Mouse (Mus musculus): ENCODE results near the gene Gm28053. TPM values are rescaled to one million over a fixed set of nuclear protein-coding genes. Genes with fewer than 3 reads are reported as not detected.

The Gm28053 gene
- polyA plus RNA-seq, 1 experiment from 2014 or later, result 0.94 TPM

DNA sequence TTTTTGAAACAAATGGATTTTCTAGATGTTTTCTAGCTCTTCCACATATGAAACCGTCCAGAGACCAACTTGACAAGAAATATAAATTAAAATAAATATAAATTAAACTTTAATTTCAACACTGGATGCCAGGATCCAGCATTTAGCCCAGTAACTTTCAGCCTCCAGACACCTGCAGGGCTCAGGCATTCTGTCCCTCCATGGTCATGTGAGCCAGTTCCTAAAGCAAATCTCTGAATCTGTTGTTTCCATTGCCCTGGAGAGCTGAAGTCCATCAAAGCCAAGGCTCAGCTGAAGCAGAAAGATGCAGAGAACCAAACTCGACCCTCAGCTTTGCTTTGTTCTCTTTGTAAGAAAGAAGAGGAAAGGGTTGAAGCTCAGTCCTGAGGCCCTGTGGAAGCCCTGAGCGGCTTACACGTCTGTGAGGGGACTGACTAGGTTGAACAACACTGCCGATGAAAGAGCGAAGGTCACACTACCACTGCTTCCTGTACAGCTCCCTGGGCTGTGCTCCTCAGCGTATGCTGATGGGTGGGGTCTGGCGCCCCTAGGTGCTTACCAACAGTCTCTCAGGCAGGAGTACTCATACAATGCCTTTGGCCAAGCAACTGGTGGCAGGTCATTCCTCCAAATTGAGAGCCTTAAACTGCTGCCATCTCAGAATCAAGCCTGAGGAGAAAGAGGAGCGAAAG lies 49.9 kb downstream of the Gm28053 start:
- 73% methylated on average over 9 of the region's 9 CpGs for WGBS
- no peak overlapping the region for H3K4me3 ChIP-seq (ENCODE audit: low read depth, low read length)
- H3K27ac ChIP-seq (ENCODE audit: low read depth, low read length), result no peak overlapping the region
- no peaks in the 10 kb centered on the region for H3K27me3 ChIP-seq (ENCODE audit: control insufficient read depth, insufficient read depth, low read length)
- ATAC-seq (replicated peaks; ENCODE audit: low FRiP score) (no peak), DNase-seq (ENCODE audit: low spot score) (no peak)
- no peak overlapping the region for H3K4me2 ChIP-seq (ENCODE audit: low read depth, low read length, severe bottlenecking)
- H3K4me1 ChIP-seq (replicated peaks; ENCODE audit: control insufficient read depth, insufficient read depth, low read length), result no peaks in the 10 kb centered on the region
- no peaks in the 10 kb centered on the region for H3K36me3 ChIP-seq (ENCODE audit: control insufficient read depth, insufficient read depth, low read length)
- H3K9ac ChIP-seq (ENCODE audit: low read length), result no peak overlapping the region
- H3K9me3 ChIP-seq (ENCODE audit: control insufficient read depth, low read length), result no peaks in the 10 kb centered on the region

DNA sequence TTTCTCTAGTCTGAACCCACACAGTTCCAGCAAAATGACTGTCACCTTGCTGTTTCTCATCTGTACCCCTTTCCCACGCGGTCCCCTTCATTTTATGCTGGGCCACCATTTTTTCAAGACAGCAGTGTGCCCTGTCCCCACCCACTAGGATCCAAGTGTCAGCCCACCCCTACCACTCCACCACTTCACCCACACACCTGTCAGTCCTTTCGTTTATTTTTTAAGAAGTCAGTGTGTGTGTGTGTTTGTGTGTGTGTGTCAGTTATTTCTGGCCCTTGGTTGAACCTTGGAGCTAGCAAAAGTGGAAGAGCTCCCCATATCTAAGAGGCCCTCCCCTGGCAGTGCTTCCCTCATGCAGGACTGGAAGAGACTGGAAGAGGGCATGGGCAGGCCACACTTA lies 50.5 kb downstream of the Gm28053 start:
- no peaks in the 10 kb centered on the region for H3K9me3 ChIP-seq (ENCODE audit: control insufficient read depth, low read length)
- H3K9ac ChIP-seq (ENCODE audit: low read length), result no peak overlapping the region
- WGBS, result 91% methylated on average over 3 of the region's 3 CpGs
- H3K27me3 ChIP-seq (ENCODE audit: control insufficient read depth, insufficient read depth, low read length), result no peaks in the 10 kb centered on the region
- H3K4me1 ChIP-seq (replicated peaks; ENCODE audit: control insufficient read depth, insufficient read depth, low read length), result no peaks in the 10 kb centered on the region
- ATAC-seq (replicated peaks; ENCODE audit: low FRiP score) (no peak), DNase-seq (ENCODE audit: low spot score) (no peak)
- H3K27ac ChIP-seq (ENCODE audit: low read depth, low read length), result no peak overlapping the region
- no peak overlapping the region for H3K4me3 ChIP-seq (ENCODE audit: low read depth, low read length)
- H3K36me3 ChIP-seq (ENCODE audit: control insufficient read depth, insufficient read depth, low read length), result no peaks in the 10 kb centered on the region
- no peak overlapping the region for H3K4me2 ChIP-seq (ENCODE audit: low read depth, low read length, severe bottlenecking)

DNA sequence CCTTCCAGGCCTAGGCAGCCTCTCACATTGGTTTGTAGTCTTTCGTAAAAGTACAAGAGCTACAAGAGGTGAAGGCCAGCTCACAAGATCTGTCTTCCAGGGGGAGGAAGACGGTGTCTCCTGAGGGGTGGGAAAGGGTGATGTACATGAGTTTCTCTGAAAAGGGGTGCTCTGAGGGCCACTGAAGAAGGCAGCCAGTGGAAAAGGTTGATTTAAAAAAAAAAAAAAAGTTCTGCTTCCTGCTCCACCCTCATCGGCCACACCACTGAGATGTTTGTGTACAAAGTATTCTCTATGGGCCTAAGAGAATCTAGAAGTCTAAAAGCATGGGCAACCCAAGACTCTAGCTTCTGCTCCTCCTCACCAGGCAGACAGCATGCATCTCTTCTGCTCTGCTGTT lies 52.3 kb downstream of the Gm28053 start, which contains the start of gene Gimap3:
Gene Gimap3 (minus strand): TSS at position 156 of the 400 bp plus-strand sequence.
- no peak within 1 kb of the TSS for H3K9ac ChIP-seq (ENCODE audit: low read length)
- H3K36me3 ChIP-seq (ENCODE audit: control insufficient read depth, insufficient read depth, low read length), result no peaks in the 10 kb centered on the region
- no peak within 1 kb of the TSS for H3K27ac ChIP-seq (ENCODE audit: low read depth, low read length)
- no peak for DNase-seq (ENCODE audit: low spot score)
- no peak for ATAC-seq (replicated peaks; ENCODE audit: low FRiP score)
- no peaks in the 10 kb centered on the region for H3K27me3 ChIP-seq (ENCODE audit: control insufficient read depth, insufficient read depth, low read length)
- 88% methylated on average over 3 of the region's 3 CpGs for WGBS
- H3K9me3 ChIP-seq (ENCODE audit: control insufficient read depth, low read length), result no peaks in the 10 kb centered on the region
- H3K4me2 ChIP-seq (ENCODE audit: low read depth, low read length, severe bottlenecking), result no peak within 1 kb of the TSS
- H3K4me1 ChIP-seq (replicated peaks; ENCODE audit: control insufficient read depth, insufficient read depth, low read length), result no peaks in the 10 kb centered on the region
- no peak within 1 kb of the TSS for H3K4me3 ChIP-seq (ENCODE audit: low read depth, low read length)

DNA sequence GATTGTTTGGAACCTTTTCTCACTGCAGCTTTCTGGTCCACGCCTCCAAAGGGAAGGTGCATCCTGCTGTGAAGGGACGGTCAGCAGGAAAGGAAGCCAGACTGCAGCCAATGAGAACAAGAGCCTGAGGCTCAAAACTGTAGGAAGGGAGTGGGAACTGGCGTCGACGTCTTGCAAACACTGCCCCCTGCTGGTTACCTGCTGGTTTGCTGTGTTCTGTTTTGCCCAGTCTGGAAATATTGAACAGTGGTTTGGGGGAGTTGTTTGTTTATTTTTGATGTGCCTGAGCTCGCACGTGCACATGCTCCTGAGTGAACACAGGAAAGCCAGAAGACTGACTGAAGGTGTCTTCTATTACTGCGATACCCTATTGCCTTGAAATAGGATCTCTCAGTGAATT lies 53.6 kb downstream of the Gm28053 start:
- Histone ChIP-seq H3K27ac (ENCODE audit: low read depth, low read length) (no peak overlapping the region), H3K4me1 (replicated peaks; ENCODE audit: control insufficient read depth, insufficient read depth, low read length) (no peaks in the 10 kb centered on the region), H3K27me3 (ENCODE audit: control insufficient read depth, insufficient read depth, low read length) (no peaks in the 10 kb centered on the region), H3K4me2 (ENCODE audit: low read depth, low read length, severe bottlenecking) (no peak overlapping the region), H3K36me3 (ENCODE audit: control insufficient read depth, insufficient read depth, low read length) (no peaks in the 10 kb centered on the region), H3K4me3 (ENCODE audit: low read depth, low read length) (no peak overlapping the region), H3K9ac (ENCODE audit: low read length) (no peak overlapping the region), H3K9me3 (ENCODE audit: control insufficient read depth, low read length) (no peaks in the 10 kb centered on the region)
- DNase-seq (ENCODE audit: low spot score), result peak; percentile 86
- 12% methylated on average over 8 of the region's 8 CpGs for WGBS
- 0 out of 2 replicates have a peak, but pooled peaks have one; percentile 39 for ATAC-seq (replicated peaks; ENCODE audit: low FRiP score)

DNA sequence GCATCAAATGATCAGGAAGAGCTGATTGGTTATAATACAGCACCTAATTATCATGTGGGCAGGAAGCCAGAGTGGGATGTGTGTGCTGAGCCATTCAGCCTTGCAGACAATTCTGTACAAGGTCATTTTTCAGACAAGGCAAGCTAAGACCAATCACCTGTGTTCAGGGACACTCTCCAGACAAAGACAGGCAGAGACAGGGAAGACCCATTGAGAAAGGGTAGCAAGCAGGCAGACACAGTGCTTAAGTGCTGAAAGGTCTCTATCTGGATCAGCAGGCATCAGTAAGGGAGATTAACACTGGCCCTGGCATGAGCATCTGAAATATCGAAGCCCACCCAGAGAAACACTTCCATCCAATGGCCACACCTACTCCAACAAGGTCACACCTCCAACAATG lies 66.0 kb downstream of the Gm28053 start:
- H3K4me1 ChIP-seq (replicated peaks; ENCODE audit: control insufficient read depth, insufficient read depth, low read length), result no peaks in the 10 kb centered on the region
- ATAC-seq (replicated peaks; ENCODE audit: low FRiP score), result no peak
- 89% methylated on average over 1 of the region's 1 CpGs for WGBS

DNA sequence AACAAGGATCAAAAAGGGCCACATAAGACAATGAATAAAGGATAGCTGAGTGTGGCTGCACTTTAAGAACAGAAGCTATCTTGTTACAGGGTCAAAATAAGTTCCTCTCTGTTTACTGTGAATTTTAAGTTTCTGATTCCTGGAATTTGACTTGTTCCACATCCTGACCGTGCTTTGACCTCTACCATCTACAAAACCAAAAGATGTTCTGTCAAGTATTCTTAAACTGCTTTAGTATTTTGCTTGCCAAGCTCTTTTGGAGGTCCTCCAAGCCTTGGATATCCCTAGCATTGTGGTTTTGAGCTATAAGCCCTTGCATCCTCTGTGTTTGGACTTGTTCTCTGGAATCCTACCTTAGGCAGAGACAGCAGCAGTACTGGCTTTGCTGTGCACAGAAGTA lies 66.8 kb downstream of the Gm28053 start:
- no peak overlapping the region for H3K9ac ChIP-seq (ENCODE audit: low read length)
- no peak overlapping the region for H3K4me2 ChIP-seq (ENCODE audit: low read depth, low read length, severe bottlenecking)
- H3K9me3 ChIP-seq (ENCODE audit: control insufficient read depth, low read length), result no peaks in the 10 kb centered on the region
- WGBS, result 78% methylated on average over 1 of the region's 1 CpGs
- no peaks in the 10 kb centered on the region for H3K36me3 ChIP-seq (ENCODE audit: control insufficient read depth, insufficient read depth, low read length)
- no peaks in the 10 kb centered on the region for H3K27me3 ChIP-seq (ENCODE audit: control insufficient read depth, insufficient read depth, low read length)
- ATAC-seq (replicated peaks; ENCODE audit: low FRiP score), result no peak
- H3K4me3 ChIP-seq (ENCODE audit: low read depth, low read length), result no peak overlapping the region
- DNase-seq (ENCODE audit: low spot score), result no peak
- H3K4me1 ChIP-seq (replicated peaks; ENCODE audit: control insufficient read depth, insufficient read depth, low read length), result no peaks in the 10 kb centered on the region
- H3K27ac ChIP-seq (ENCODE audit: low read depth, low read length), result no peak overlapping the region

More for the DNA sequence above, 66.0 kb downstream of the Gm28053 start:
- H3K9ac ChIP-seq (ENCODE audit: low read length), result no peak overlapping the region
- no peak overlapping the region for H3K4me2 ChIP-seq (ENCODE audit: low read depth, low read length, severe bottlenecking)
- H3K27me3 ChIP-seq (ENCODE audit: control insufficient read depth, insufficient read depth, low read length), result no peaks in the 10 kb centered on the region
- H3K27ac ChIP-seq (ENCODE audit: low read depth, low read length), result no peak overlapping the region
- no peak overlapping the region for H3K4me3 ChIP-seq (ENCODE audit: low read depth, low read length)
- H3K36me3 ChIP-seq (ENCODE audit: control insufficient read depth, insufficient read depth, low read length), result no peaks in the 10 kb centered on the region
- H3K9me3 ChIP-seq (ENCODE audit: control insufficient read depth, low read length), result no peaks in the 10 kb centered on the region
- no peak for DNase-seq (ENCODE audit: low spot score)

DNA sequence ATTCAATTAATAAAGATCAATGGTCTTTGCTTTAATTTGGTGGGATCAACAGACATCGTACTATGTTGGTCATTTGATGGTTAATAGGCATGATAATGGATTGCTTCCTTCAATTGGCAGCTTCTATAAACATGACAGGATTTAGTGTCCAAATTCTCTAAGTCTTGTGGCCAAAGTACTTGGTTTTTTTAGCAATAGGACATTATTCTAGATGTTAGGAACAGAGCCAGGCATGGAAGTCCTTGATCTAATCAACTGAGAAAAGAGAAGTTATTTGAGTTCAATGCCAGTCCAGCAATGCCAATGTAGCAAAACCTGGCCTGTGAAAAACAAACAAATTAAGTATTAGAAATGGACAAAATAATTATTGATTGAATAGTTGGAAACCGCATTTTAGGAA lies 67.2 kb downstream of the Gm28053 start:
- Histone ChIP-seq H3K27ac (ENCODE audit: low read depth, low read length) (no peak overlapping the region), H3K4me2 (ENCODE audit: low read depth, low read length, severe bottlenecking) (no peak overlapping the region), H3K27me3 (ENCODE audit: control insufficient read depth, insufficient read depth, low read length) (no peaks in the 10 kb centered on the region), H3K4me3 (ENCODE audit: low read depth, low read length) (no peak overlapping the region), H3K36me3 (ENCODE audit: control insufficient read depth, insufficient read depth, low read length) (no peaks in the 10 kb centered on the region), H3K9ac (ENCODE audit: low read length) (no peak overlapping the region), H3K9me3 (ENCODE audit: control insufficient read depth, low read length) (no peaks in the 10 kb centered on the region), H3K4me1 (replicated peaks; ENCODE audit: control insufficient read depth, insufficient read depth, low read length) (no peaks in the 10 kb centered on the region)
- no peak for DNase-seq (ENCODE audit: low spot score)
- WGBS, result 92% methylated on average over 2 of the region's 2 CpGs
- no peak for ATAC-seq (replicated peaks; ENCODE audit: low FRiP score)

DNA sequence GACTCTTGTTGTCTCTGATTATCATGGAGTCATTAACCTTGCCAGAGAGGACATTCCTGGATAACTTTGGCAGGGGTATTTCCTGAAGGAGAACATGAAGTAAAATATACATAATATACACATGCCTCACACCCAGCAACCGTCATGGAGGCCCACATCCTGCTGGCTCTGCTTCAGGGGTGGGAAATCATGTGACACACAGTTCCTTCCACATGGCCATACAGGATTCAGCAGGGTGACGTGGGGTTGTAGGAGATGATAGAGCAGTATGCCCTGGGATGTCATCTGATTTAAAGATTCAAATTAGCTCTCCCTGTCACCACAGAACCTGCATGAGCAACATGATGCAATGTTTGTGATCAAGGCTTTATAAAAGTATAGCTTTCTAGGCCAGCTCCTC lies 69.5 kb downstream of the Gm28053 start:
- DNase-seq (ENCODE audit: low spot score) (no peak), ATAC-seq (replicated peaks; ENCODE audit: low FRiP score) (no peak)
- H3K4me1 ChIP-seq (replicated peaks; ENCODE audit: control insufficient read depth, insufficient read depth, low read length), result no peaks in the 10 kb centered on the region
- 83% methylated on average over 2 of the region's 2 CpGs for WGBS
- H3K4me2 ChIP-seq (ENCODE audit: low read depth, low read length, severe bottlenecking), result no peak overlapping the region
- H3K27ac ChIP-seq (ENCODE audit: low read depth, low read length), result no peak overlapping the region
- no peak overlapping the region for H3K4me3 ChIP-seq (ENCODE audit: low read depth, low read length)
- H3K9ac ChIP-seq (ENCODE audit: low read length), result no peak overlapping the region
- no peaks in the 10 kb centered on the region for H3K9me3 ChIP-seq (ENCODE audit: control insufficient read depth, low read length)
- no peaks in the 10 kb centered on the region for H3K36me3 ChIP-seq (ENCODE audit: control insufficient read depth, insufficient read depth, low read length)
- H3K27me3 ChIP-seq (ENCODE audit: control insufficient read depth, insufficient read depth, low read length), result no peaks in the 10 kb centered on the region

DNA sequence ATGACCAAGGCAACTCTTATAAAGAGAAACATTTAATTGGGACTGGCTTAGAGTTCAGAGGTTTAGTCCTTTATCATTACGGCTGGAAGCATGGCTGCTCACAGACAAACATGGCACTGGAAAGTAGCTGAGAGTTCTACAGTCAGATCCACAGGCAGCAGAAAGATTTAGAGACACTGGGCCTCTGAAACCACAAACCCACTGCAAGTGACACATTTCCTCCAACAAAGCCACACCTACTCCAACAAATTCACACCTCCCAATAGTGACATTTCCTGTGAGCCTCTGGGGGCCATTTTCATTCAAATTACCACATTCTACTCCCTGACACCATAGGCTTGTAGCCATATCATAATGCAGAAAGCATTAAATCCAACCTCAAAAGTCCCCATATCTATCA lies 83.5 kb downstream of the Gm28053 start:
- H3K9ac ChIP-seq (ENCODE audit: low read length), result no peak overlapping the region
- no peaks in the 10 kb centered on the region for H3K4me1 ChIP-seq (replicated peaks; ENCODE audit: control insufficient read depth, insufficient read depth, low read length)
- no peaks in the 10 kb centered on the region for H3K9me3 ChIP-seq (ENCODE audit: control insufficient read depth, low read length)
- no peak overlapping the region for H3K4me3 ChIP-seq (ENCODE audit: low read depth, low read length)
- H3K4me2 ChIP-seq (ENCODE audit: low read depth, low read length, severe bottlenecking), result no peak overlapping the region
- ATAC-seq (replicated peaks; ENCODE audit: low FRiP score) (no peak), DNase-seq (ENCODE audit: low spot score) (no peak)
- H3K36me3 ChIP-seq (ENCODE audit: control insufficient read depth, insufficient read depth, low read length), result no peaks in the 10 kb centered on the region
- H3K27ac ChIP-seq (ENCODE audit: low read depth, low read length), result no peak overlapping the region
- H3K27me3 ChIP-seq (ENCODE audit: control insufficient read depth, insufficient read depth, low read length), result no peaks in the 10 kb centered on the region
- 81% methylated on average over 1 of the region's 1 CpGs for WGBS
